Mouse (Mus musculus) lung, adult 2 months (tissue): ENCODE measurements around the gene Cebpg. TPM values are rescaled to one million over a fixed set of nuclear protein-coding genes. Genes with fewer than 3 reads are reported as not detected.

ENCODE experiments used
- DNase-seq: peaks from one replicate; pipeline ENCODE4 v3.0.0; 2022
- H3K4me1 ChIP-seq: fragments of 200-500 bp; 2 replicates; pipeline ENCODE4 v1.6.1; 2011; ENCODE audit warnings: low read length; ENCODE audit not compliant: control insufficient read depth, insufficient read depth
- H3K4me3 ChIP-seq: fragments of 200-500 bp; replicated peaks from 2 replicates; pipeline ENCODE3; 2011; ENCODE audit warnings: low read depth, mild to moderate bottlenecking, control low read depth, low read length; ENCODE audit errors: extremely low read depth
- CTCF ChIP-seq: fragments of 200-500 bp; IDR thresholded peaks from 2 replicates; pipeline ENCODE4 v1.5.1; 2011; ENCODE audit warnings: mild to moderate bottlenecking, low read length, control low read depth; ENCODE audit not compliant: insufficient read depth
- POLR2A ChIP-seq: fragments of 200-500 bp; IDR thresholded peaks from 2 replicates; pipeline ENCODE4 v1.6.1; 2011; ENCODE audit warnings: low read depth, mild to moderate bottlenecking, control low read depth, low read length, borderline replicate concordance; ENCODE audit errors: extremely low read depth
- WGBS: fragments of 180-500 bp; shearing (Covaris S2); methylation state at CpG from one replicate; pipeline ENCODE4 v1.1.7; 2018; 5-methylcytosine and 5-hydroxymethylcytosine counted together
- polyA plus RNA-seq: library from polyadenylated mRNA; depleted of rRNA; stranded (reverse); fragments of >200 nt; gene quantifications from 2 replicates; pipeline ENCODE4 v1.2.3, GENCODE M21; 2012; rRNA removed

Gene Cebpg
- polyA plus RNA-seq = 10.3 and 13.5 TPM in 2 replicates

- WGBS = under 1% methylated on average over 47 of the region's 53 CpGs
- Histone ChIP-seq H3K4me3 (peak within 1 kb of the TSS; percentile 98), H3K4me1 (peaks cover 17% of the 10 kb centered on the region)
- TF ChIP-seq CTCF (no peak), POLR2A (peak; percentile 69; the same call in 1 of the 2 replicates)
- DNase-seq = peak; percentile 98
Measured at GRCm38 (mm10) chr7:35056436-35056864, at the start of gene Cebpg. Gene Cebpg (minus strand): TSS chr7:35056573.

GRCm38 (mm10) chr7:35099528-35099927, 43.2 kb upstream of the Cebpg start:
- DNase-seq = no peak
- WGBS = 68% methylated on average over 4 of the region's 4 CpGs
- TF ChIP-seq CTCF (no peak), POLR2A (no peak)
- Histone ChIP-seq H3K4me1 (no peaks in the 10 kb centered on the region), H3K4me3 (no peak overlapping the region)

- WGBS = 55% methylated on average over 4 of the region's 4 CpGs
- no peaks in the 10 kb centered on the region for H3K4me1 ChIP-seq
- DNase-seq = no peak
- H3K4me3 ChIP-seq = no peak overlapping the region
- TF ChIP-seq POLR2A = no peak
- TF ChIP-seq CTCF = no peak
Measured at GRCm38 (mm10) chr7:35098777-35099176, 42.4 kb upstream of the Cebpg start.

- Histone ChIP-seq H3K4me3 (no peak overlapping the region), H3K4me1 (no peaks in the 10 kb centered on the region)
- TF ChIP-seq CTCF = no peak
- TF ChIP-seq POLR2A = no peak
- DNase-seq = no peak
- WGBS = 75% methylated on average over 9 of the region's 9 CpGs
Measured at GRCm38 (mm10) chr7:35094975-35095678, 38.8 kb upstream of the Cebpg start.

GRCm38 (mm10) chr7:35090550-35090949, 34.2 kb upstream of the Cebpg start:
- Histone ChIP-seq H3K4me3 (no peak overlapping the region), H3K4me1 (no peaks in the 10 kb centered on the region)
- TF ChIP-seq CTCF (no peak), POLR2A (no peak)
- no peak for DNase-seq
- WGBS = 48% methylated on average over 5 of the region's 5 CpGs

- WGBS = 1% methylated on average over 21 of the region's 21 CpGs
- Histone ChIP-seq H3K4me1 (peaks cover 5% of the 10 kb centered on the region; the same call in 1 of the 2 replicates), H3K4me3 (peak overlapping the region; percentile 13)
- peak; percentile 35 for DNase-seq
- no peak for TF ChIP-seq POLR2A
- no peak for TF ChIP-seq CTCF
Measured at GRCm38 (mm10) chr7:35086271-35086861, 30.0 kb upstream of the Cebpg start.

- Histone ChIP-seq H3K4me3 (no peak overlapping the region), H3K4me1 (peaks cover 6% of the 10 kb centered on the region; the same call in 1 of the 2 replicates)
- 53% methylated on average over 12 of the region's 12 CpGs for WGBS
- TF ChIP-seq CTCF (no peak), POLR2A (no peak)
- DNase-seq = peak; percentile 25
Measured at GRCm38 (mm10) chr7:35084565-35085360, 28.4 kb upstream of the Cebpg start.

GRCm38 (mm10) chr7:35081406-35082104, 25.2 kb upstream of the Cebpg start:
- 65% methylated on average over 9 of the region's 9 CpGs for WGBS

More at GRCm38 (mm10) chr7:35081406-35082104, 25.2 kb upstream of the Cebpg start:
- TF ChIP-seq CTCF = no peak
- TF ChIP-seq POLR2A = no peak
- no peak for DNase-seq
- Histone ChIP-seq H3K4me3 (peak overlapping the region; percentile 36), H3K4me1 (peaks cover 6% of the 10 kb centered on the region; the same call in 1 of the 2 replicates)
